Mouse (Mus musculus): ENCODE measurements at regions not wholly inside any gene's neighbourhood (a gene's known extent, or its start where the extent isn't known, plus 50 kb on each side); places are given as distances from the start of the nearest gene placed in this dataset.
A peak's percentile ranks its signal among the peaks of the same experiment; 100 is the strongest.

GRCm38 (mm10) chr12:47264118-47264517 lies 445.4 kb upstream of the Nova1 start:
- H3K9me3 ChIP-seq (ENCODE audit: control insufficient read depth, low read length), result no peaks in the 10 kb centered on the region
- no peak overlapping the region for H3K9ac ChIP-seq (ENCODE audit: low read length)
- 52% methylated on average over 1 of the region's 1 CpGs for WGBS
- no peak for ATAC-seq (ENCODE audit: low FRiP score, low TSS enrichment)
- no peak overlapping the region for H3K4me2 ChIP-seq (replicated peaks; ENCODE audit: low read depth)
- H3K27me3 ChIP-seq (ENCODE audit: control insufficient read depth, insufficient read depth, low read length), result no peaks in the 10 kb centered on the region
- H3K4me3 ChIP-seq (ENCODE audit: low read depth, low read length), result no peak overlapping the region
- TF ChIP-seq CTCF (IDR thresholded peaks at IDR 0.05; ENCODE audit: low read depth) (no peak), EP300 (optimal IDR thresholded peaks at IDR 0.05) (no peak)
- no peak for DNase-seq (ENCODE audit: low spot score)
- no peak overlapping the region for H3K27ac ChIP-seq (replicated peaks)
- H3K36me3 ChIP-seq (ENCODE audit: control insufficient read depth, insufficient read depth, low read length), result no peaks in the 10 kb centered on the region
- no peaks in the 10 kb centered on the region for H3K4me1 ChIP-seq (replicated peaks; ENCODE audit: control insufficient read depth, insufficient read depth)

GRCm38 (mm10) chr12:47263408-47263807 lies 444.7 kb upstream of the Nova1 start:
- H3K27ac ChIP-seq (replicated peaks), result no peak overlapping the region
- no peak overlapping the region for H3K4me3 ChIP-seq (ENCODE audit: low read depth, low read length)
- H3K9me3 ChIP-seq (ENCODE audit: control insufficient read depth, low read length), result no peaks in the 10 kb centered on the region
- no peaks in the 10 kb centered on the region for H3K36me3 ChIP-seq (ENCODE audit: control insufficient read depth, insufficient read depth, low read length)
- 43% methylated on average over 1 of the region's 1 CpGs for WGBS
- no peak for TF ChIP-seq EP300 (optimal IDR thresholded peaks at IDR 0.05)
- TF ChIP-seq CTCF (IDR thresholded peaks at IDR 0.05; ENCODE audit: low read depth), result no peak
- no peak overlapping the region for H3K4me2 ChIP-seq (replicated peaks; ENCODE audit: low read depth)
- no peaks in the 10 kb centered on the region for H3K4me1 ChIP-seq (replicated peaks; ENCODE audit: control insufficient read depth, insufficient read depth)
- no peak overlapping the region for H3K9ac ChIP-seq (ENCODE audit: low read length)
- ATAC-seq (ENCODE audit: low FRiP score, low TSS enrichment) (no peak), DNase-seq (ENCODE audit: low spot score) (no peak)
- H3K27me3 ChIP-seq (ENCODE audit: control insufficient read depth, insufficient read depth, low read length), result no peaks in the 10 kb centered on the region

GRCm38 (mm10) chr12:47252306-47252705 lies 433.6 kb upstream of the Nova1 start:
- Histone ChIP-seq H3K36me3 (ENCODE audit: control insufficient read depth, insufficient read depth, low read length) (no peaks in the 10 kb centered on the region), H3K4me1 (replicated peaks; ENCODE audit: control insufficient read depth, insufficient read depth) (no peaks in the 10 kb centered on the region), H3K27ac (replicated peaks) (no peak overlapping the region), H3K9ac (ENCODE audit: low read length) (no peak overlapping the region), H3K4me3 (ENCODE audit: low read depth, low read length) (no peak overlapping the region), H3K9me3 (ENCODE audit: control insufficient read depth, low read length) (no peaks in the 10 kb centered on the region), H3K27me3 (ENCODE audit: control insufficient read depth, insufficient read depth, low read length) (no peaks in the 10 kb centered on the region), H3K4me2 (replicated peaks; ENCODE audit: low read depth) (no peak overlapping the region)
- no peak for TF ChIP-seq EP300 (optimal IDR thresholded peaks at IDR 0.05)
- no peak for TF ChIP-seq CTCF (IDR thresholded peaks at IDR 0.05; ENCODE audit: low read depth)
- DNase-seq (ENCODE audit: low spot score), result no peak
- no peak for ATAC-seq (ENCODE audit: low FRiP score, low TSS enrichment)

- ATAC-seq (ENCODE audit: low FRiP score, low TSS enrichment), result no peak
- H3K27me3 ChIP-seq (ENCODE audit: control insufficient read depth, insufficient read depth, low read length), result no peaks in the 10 kb centered on the region
These were observed 425.1 kb upstream of the Nova1 start for GRCm38 (mm10) chr12:47243623-47244514.

GRCm38 (mm10) chr12:47220016-47220415 lies 401.3 kb upstream of the Nova1 start:
- no peak overlapping the region for H3K9ac ChIP-seq (ENCODE audit: low read length)
- no peaks in the 10 kb centered on the region for H3K4me1 ChIP-seq (replicated peaks; ENCODE audit: control insufficient read depth, insufficient read depth)
- 20% methylated on average over 4 of the region's 4 CpGs for WGBS
- no peak for TF ChIP-seq EP300 (optimal IDR thresholded peaks at IDR 0.05)
- TF ChIP-seq CTCF (IDR thresholded peaks at IDR 0.05; ENCODE audit: low read depth), result no peak
- ATAC-seq (ENCODE audit: low FRiP score, low TSS enrichment) (no peak), DNase-seq (ENCODE audit: low spot score) (no peak)
- H3K36me3 ChIP-seq (ENCODE audit: control insufficient read depth, insufficient read depth, low read length), result no peaks in the 10 kb centered on the region
- no peak overlapping the region for H3K27ac ChIP-seq (replicated peaks)
- H3K9me3 ChIP-seq (ENCODE audit: control insufficient read depth, low read length), result no peaks in the 10 kb centered on the region
- H3K4me2 ChIP-seq (replicated peaks; ENCODE audit: low read depth), result no peak overlapping the region
- no peaks in the 10 kb centered on the region for H3K27me3 ChIP-seq (ENCODE audit: control insufficient read depth, insufficient read depth, low read length)
- no peak overlapping the region for H3K4me3 ChIP-seq (ENCODE audit: low read depth, low read length)

More at GRCm38 (mm10) chr12:47243623-47244514, 425.1 kb upstream of the Nova1 start:
- 54% methylated on average over 3 of the region's 3 CpGs for WGBS
- Histone ChIP-seq H3K4me2 (replicated peaks; ENCODE audit: low read depth) (no peak overlapping the region), H3K36me3 (ENCODE audit: control insufficient read depth, insufficient read depth, low read length) (no peaks in the 10 kb centered on the region), H3K4me3 (ENCODE audit: low read depth, low read length) (no peak overlapping the region), H3K9ac (ENCODE audit: low read length) (no peak overlapping the region), H3K9me3 (ENCODE audit: control insufficient read depth, low read length) (no peaks in the 10 kb centered on the region), H3K4me1 (replicated peaks; ENCODE audit: control insufficient read depth, insufficient read depth) (no peaks in the 10 kb centered on the region), H3K27ac (replicated peaks) (no peak overlapping the region)
- TF ChIP-seq EP300 (optimal IDR thresholded peaks at IDR 0.05) (no peak), CTCF (IDR thresholded peaks at IDR 0.05; ENCODE audit: low read depth) (no peak)
- DNase-seq (ENCODE audit: low spot score), result no peak

GRCm38 (mm10) chr12:47219340-47219739 lies 400.6 kb upstream of the Nova1 start:
- DNase-seq (ENCODE audit: low spot score) (no peak), ATAC-seq (ENCODE audit: low FRiP score, low TSS enrichment) (no peak)
- no peak overlapping the region for H3K4me2 ChIP-seq (replicated peaks; ENCODE audit: low read depth)
- H3K4me1 ChIP-seq (replicated peaks; ENCODE audit: control insufficient read depth, insufficient read depth), result no peaks in the 10 kb centered on the region
- 40% methylated on average over 2 of the region's 2 CpGs for WGBS
- no peaks in the 10 kb centered on the region for H3K27me3 ChIP-seq (ENCODE audit: control insufficient read depth, insufficient read depth, low read length)
- H3K36me3 ChIP-seq (ENCODE audit: control insufficient read depth, insufficient read depth, low read length), result no peaks in the 10 kb centered on the region
- TF ChIP-seq CTCF (IDR thresholded peaks at IDR 0.05; ENCODE audit: low read depth) (0 out of 2 replicates have a peak, but pooled peaks have one; percentile 2), EP300 (optimal IDR thresholded peaks at IDR 0.05) (no peak)
- no peak overlapping the region for H3K4me3 ChIP-seq (ENCODE audit: low read depth, low read length)
- H3K27ac ChIP-seq (replicated peaks), result no peak overlapping the region
- no peak overlapping the region for H3K9ac ChIP-seq (ENCODE audit: low read length)
- no peaks in the 10 kb centered on the region for H3K9me3 ChIP-seq (ENCODE audit: control insufficient read depth, low read length)
